Mouse (Mus musculus) monocyte, adult 5-6 weeks (primary cell): ENCODE measurements around the gene Slco2a1. TPM values are rescaled to one million over a fixed set of nuclear protein-coding genes. Genes with fewer than 3 reads are reported as not detected.

Experiments
- ATAC-seq: fragments of 153-309, 156-312 bp; replicated peaks from 2 replicates; pipeline ENCODE4 v1.8.0; 2017; ENCODE audit warnings: mild to moderate bottlenecking; ENCODE audit not compliant: low TSS enrichment, insufficient number of reproducible peaks, severe bottlenecking, poor library complexity, low FRiP score
- total RNA-seq: library from RNA; stranded (forward); fragments of 200-1000, 200-491, 200-594 nt; gene quantifications from 3 replicates; pipeline ENCODE4 v1.2.3, GENCODE M21; 2017

Slco2a1 gene
- total RNA-seq, 1 experiment from 2014 or later, result not detected

DNA sequence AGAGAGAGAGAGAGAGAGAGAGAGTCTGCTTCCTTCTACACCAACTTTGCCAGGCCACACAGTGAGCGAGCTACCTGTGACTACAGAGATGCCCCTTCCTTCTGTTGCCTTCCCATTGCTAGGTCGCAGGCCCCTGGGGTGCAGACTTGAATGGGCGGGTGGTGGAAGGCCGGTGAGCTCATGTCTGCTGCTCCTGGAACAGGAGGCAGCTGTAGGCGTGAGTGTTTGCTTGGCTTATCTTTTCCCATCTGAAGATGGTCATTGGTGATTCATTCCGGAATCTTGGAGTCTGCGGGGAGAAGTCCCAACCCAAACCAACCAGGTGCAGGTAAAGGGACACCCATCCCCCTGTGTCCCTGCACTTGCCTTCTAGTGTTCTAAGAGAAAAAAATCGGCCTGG lies 40.5 kb downstream of the Slco2a1 start:
- no peak for ATAC-seq

DNA sequence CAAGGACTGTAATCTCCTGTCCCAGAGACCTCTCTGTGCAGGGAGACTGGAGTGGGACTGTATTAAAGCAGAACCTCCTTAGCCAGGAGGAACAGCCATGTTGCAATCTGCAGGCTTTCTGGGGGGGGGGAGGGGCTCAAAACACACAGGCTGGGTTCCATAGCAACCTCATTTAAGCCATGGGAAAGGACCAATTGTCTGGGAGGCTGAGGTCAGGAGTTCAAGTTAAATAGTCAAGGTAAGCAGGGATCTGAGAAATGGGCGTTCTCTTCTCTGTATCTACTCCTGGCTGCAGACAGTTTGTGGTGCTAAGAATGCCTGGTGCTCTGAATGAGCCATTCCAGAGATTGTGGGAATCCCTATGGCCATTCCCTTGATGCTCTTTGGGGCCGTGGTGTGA lies 41.5 kb downstream of the Slco2a1 start:
- no peak for ATAC-seq

DNA sequence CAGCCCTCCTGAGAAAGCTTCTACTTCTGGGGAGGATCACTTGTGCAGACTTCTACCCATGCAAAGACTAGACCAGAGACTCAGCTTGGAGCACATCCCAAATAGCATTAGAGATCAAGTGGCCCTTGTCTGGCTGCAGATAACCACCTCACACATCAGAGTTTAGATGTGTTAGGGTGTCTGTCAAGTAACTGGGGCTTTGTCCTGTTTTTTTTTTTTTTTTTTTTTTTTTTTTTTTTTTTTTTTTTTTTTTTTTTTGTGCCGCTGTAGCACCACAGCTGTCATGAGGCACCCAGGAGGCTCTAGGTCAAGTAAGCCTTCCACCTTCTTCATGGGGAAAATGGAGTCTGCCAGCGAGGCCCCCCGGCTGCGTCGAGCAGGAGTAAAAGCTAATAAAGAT lies 42.7 kb downstream of the Slco2a1 start:
- ATAC-seq, result no peak

DNA sequence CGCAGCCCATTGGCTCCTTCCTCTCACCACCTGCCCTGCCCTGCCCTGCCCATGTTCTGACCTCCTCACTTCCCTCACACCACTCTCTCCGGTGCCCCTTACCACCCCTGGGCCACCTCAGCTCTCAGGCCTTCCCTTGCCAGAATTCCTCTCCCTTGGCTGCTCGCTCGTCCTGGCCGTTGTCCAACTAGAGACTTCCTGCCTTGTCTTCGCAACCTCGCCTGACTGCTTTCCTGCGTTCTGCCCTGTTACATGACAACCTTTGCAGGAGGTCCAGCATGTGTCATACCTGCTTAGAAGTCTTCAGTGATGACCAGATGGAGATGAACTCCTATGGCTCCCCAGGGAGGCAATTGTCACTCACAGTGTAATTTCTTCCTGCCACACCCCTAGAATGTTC lies 43.7 kb downstream of the Slco2a1 start:
- ATAC-seq, result no peak

DNA sequence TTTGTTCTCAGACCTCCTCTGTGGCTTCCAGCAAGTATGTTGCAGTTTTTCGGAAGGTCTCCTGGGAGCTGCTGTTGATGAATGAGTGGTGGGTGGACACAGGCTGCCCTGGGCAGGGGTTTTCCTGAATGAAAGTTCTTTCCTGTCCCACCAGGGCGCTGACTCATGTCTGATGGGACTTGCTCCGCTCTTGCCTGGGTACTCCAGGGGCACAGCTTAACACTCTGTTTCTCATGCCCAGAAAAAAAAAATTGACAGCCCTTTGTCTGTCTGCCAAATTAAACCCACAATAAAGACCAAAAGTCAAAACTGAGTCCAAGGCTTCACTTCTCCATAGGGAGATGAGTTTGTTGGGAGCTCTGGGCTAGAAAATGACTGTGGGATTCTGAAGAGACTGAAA lies 44.9 kb downstream of the Slco2a1 start:
- no peak for ATAC-seq

DNA sequence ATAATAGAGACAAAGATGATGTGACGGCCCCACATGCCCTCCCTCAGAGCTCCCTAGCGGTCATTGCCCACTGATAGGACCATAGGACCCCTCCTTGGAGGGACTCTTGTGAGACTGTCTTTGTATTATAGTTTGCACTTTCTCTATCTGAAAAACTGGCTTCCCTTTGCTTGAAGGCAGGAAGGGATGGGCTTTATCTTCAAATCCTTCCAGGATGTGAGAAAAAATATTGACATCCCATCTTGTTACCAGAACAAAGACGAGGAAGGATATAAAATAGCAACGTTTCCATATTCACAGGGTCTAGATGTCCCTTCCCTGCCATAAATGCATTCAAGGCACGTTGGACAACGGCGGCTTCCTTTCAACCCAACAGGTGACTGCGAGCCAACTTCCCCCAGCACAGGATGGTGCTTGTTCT lies 48.5 kb downstream of the Slco2a1 start:
- ATAC-seq, result no peak

DNA sequence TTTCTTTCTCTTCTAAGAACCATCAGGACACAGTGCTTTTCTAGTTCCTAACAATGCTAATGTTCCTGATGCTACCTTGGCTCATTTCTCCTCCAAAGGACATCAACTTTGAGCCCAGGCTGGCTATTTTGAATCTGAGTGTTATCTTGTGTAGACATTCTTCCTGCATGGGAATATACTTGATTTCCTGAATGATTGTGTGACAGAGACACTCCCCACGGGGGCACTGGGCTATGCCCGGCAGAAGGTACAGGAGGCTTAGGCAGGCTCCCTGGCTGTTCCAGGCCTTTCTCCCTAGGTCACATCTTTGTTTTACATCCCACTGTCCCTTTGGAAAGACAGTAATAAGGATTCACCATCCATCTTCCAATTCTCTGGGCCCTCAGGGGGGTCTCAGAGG lies 49.8 kb downstream of the Slco2a1 start:
- no peak for ATAC-seq

DNA sequence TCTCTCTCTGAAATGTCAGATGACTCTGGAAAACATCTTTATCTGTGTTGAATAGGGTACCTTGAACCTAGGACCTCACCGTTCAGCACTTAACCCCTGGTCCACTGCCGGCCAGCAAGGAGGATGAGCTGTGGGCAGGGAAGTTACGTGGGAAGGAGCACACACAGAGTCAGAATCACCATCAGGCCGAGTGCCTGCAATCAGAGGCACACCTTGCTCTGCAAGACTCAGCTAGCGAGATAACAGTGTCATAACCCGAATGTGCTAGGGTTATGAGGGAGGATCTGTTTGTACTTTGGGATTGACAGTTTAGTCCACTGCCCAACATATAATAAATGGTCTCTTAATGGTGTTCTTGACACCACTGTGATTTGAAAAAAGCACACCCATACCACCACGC lies 50.2 kb downstream of the Slco2a1 start:
- ATAC-seq, result no peak

DNA sequence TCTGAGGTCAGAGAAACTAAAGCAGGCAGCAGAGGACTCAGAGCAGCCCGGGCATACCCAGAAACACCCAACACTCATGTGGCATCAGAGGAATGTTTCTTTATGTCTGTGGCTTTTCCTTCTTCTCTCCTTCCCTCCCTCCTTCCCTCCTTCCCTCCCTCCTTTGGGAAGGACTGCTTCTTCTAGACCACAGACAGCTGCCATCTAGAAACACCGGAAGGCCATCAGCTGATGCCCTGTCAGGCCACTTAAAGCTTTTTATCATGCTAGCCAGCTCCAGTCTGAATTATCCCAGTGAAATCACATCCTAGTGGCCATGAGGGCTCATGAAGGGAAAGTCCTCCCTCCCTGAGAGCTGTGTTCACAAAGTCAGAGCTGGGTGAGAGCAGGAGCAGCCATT lies 52.1 kb downstream of the Slco2a1 start:
- ATAC-seq, result no peak

DNA sequence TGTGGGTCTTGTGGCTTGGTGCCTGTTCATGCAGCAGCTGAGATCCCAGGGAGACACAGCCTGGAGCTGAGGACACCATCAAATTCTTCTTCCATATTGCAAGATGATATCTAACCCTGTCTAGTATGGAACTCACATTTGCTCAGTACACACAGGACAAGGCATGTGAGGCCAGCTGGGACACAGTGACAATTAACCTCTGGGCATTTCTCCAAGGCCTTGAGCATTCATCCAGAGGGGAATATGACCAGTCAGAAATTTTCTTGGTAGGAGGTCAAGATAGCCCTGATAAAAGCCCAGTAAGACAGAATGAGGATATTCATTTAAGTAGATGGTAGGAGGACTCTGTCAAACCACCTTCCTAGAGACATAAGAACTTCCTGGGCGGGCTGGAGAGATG lies 56.9 kb downstream of the Slco2a1 start:
- no peak for ATAC-seq

DNA sequence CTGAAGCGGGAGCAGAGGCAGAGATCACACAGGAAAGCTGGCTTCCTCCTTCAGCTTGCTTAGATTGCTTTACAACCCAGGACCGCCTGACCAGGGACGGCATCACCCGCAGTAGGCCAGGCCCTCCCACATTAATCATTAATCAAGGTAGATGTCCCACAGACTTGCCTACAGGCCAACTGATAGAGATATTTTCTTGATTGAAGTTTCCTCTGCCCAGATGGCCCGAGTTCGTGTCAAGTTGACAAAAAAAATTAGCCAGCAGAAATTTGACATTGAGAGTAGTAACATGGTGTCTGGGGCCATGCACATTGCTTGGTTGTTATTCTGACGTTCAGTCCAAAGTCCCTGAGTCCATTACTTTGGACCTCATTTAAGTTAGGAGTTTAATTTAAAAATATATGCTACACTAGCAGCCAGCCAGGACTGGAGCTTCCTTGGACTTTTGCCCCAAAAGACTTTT lies 60.6 kb downstream of the Slco2a1 start:
- ATAC-seq, result no peak

DNA sequence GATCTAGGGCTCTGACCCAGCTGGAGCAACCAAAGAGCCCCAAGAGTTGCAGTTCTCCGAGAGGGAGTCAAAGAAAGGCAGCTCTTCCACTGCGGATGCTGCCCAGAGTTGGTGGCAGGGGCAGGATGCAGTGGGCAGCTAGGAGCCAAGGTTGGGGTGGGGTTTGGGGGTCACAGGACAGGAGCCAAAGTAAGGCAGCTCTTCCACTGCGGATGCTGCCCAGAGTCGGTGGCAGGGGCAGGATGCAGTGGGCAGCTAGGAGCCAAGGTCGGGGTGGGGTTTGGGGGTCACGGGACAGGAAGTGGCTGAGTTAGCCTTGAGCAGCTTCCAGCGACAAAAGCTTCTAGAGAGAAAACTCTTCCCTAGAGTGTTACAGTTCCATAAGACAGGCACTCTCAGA lies 65.3 kb downstream of the Slco2a1 start:
- ATAC-seq, result no peak

DNA sequence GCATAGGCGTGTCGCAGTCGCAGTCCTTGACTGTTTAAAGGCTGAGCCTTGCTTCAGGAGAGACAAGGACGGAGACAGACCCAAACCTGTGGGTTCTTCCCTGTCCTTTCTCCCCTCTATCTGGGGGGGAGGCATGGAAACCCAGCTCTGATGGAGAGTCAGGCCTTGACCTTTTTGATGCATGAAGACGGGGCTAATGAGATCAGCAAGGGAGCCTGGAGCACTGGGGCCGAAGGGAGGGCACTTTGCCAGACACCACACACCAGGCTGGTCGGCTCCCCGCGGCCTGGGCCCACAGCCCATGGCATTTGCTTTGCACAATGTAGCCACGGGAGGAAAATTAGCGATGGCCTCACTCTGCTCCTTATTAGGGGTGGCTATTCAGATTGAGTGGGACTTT lies 66.5 kb downstream of the Slco2a1 start:
- ATAC-seq, result no peak

DNA sequence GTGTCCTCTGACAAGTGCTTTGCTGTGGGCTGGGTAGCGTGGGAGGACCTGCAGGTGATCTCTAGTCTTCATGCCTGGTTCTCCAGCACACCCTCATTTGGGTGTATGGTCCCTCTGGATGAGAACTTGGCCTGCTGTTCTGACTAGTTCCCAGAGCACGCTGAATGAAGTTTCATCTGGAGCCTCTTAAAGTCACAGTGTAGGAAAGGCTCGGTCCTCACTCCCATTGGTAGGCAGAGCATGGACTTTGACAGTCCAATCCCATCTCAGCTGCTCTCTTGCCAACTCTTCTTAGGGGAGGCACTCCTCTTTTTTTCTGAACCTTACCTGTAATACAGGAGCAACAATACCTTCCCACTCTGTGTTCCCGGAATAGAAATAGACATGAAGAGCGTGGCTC lies 67.7 kb downstream of the Slco2a1 start:
- ATAC-seq, result no peak

DNA sequence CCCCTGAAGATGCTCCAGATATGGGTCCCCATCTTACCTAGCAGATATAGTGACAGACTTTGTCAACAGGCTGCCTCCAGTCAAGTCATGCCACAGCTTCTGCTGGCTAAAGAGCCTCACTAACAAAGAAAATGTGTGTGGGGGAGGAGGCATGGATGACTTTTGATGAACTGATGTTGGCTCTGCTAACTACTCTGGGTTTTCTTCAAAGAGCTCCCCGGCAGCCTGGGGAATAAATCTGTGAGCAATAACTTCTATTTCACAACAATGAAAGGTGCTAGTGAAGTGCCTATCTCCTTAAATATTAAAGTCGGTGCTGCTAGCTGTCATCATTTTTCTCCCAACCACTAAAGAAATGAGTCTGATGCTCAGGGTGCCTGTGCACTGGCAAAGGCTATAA lies 72.0 kb downstream of the Slco2a1 start:
- no peak for ATAC-seq

DNA sequence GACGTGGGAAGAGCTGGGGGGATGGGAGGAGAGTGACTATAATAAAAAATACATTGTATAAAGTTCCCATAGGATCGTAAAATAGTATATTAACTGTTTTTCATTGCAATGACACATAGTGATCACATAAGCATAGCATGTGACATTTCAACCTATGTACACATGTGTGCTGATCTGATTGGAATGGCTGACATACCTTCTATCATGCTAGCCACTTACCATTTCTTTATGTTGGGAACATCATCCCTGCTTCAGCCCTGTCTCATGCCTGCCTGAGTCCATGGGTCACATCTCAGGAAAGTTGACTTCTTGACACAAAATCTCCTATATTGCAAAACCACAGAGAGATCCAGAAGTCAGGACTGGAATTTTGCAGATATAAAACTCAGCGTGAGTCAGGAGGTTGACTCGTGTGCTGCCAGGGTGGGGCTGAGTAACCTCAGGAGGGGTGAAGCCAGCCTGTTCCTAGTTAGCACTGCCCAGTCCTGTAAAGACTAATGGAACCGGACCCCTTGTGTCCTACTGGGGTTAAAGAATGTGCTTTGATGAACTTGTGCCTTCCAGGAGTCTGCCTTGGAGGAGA lies 73.0 kb downstream of the Slco2a1 start:
- ATAC-seq, result no peak

DNA sequence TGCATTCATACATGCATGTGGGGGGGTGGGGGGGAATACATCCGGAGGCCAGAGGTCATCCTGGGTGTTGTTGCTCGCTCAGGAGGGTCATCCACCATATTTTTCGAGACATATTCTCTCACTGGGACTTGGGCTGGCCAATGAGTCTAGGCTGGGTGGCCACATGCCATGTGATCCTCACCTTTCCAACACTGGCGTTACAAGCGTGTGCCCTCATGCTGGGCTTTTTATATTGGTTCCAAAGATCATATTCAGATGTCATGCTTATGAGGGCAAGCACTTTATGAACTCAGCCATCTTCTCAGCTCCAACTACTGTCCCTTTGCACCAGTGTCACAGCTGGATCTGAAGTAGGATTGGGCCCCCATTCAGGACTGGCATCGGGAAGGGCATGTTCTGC lies 75.1 kb downstream of the Slco2a1 start:
- ATAC-seq, result no peak

DNA sequence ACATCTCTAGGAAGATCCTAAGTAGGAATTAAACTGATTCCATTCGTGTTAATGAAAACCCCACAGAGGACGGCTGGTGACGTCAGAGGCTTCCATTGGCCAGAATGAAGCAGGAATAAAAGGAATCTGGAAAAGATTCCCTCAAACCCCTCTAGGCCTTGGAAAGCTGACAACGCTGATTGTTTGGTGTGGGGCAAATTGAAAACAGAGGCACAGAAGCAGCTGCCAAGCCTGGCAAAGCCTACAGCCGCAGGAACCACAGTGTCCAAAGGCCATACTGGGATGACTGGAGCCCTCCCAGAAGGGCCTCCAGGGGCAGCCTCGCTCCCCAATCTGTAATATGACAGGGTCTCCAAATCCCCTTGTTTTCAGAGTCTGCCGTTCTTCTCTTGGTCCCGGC lies 78.3 kb downstream of the Slco2a1 start:
- no peak for ATAC-seq

DNA sequence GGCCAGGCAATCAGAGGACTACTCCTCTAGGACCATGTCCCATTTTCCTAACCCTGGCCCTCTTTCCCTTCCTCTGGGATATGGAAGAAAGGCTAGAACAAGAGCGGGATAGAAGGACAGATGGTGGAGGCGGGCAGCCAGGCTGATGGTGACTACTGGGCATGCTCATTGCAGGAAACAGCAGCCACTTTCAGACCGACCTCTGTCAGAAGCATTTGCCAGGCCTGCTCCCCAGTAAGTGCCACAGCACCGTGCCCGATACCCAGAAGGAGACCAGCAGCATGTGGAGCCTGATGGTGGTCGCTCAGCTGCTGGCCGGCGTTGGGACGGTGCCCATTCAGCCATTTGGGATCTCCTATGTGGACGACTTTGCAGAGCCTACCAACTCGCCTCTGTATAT lies 79.1 kb downstream of the Slco2a1 start:
- ATAC-seq, result no peak

DNA sequence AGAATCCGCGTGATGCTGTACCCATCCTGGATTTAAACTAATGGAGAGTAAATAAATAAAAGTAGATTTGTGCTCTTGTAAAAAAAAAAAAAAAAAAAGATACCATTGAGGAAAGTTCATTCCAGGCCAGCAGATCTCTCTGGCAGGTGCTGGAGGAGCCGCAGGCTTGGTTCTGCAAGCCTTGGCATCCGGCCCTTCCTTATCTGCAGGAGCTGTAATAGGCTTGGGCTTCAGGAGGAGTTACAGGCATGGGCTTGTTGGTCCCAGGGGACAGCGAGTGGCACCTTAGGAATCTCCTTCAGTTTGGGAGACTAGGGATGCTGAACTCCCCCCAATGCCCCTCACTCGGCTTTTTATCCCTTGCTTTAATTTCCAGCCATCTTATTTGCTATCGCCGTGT lies 80.3 kb downstream of the Slco2a1 start:
- ATAC-seq, result no peak

DNA sequence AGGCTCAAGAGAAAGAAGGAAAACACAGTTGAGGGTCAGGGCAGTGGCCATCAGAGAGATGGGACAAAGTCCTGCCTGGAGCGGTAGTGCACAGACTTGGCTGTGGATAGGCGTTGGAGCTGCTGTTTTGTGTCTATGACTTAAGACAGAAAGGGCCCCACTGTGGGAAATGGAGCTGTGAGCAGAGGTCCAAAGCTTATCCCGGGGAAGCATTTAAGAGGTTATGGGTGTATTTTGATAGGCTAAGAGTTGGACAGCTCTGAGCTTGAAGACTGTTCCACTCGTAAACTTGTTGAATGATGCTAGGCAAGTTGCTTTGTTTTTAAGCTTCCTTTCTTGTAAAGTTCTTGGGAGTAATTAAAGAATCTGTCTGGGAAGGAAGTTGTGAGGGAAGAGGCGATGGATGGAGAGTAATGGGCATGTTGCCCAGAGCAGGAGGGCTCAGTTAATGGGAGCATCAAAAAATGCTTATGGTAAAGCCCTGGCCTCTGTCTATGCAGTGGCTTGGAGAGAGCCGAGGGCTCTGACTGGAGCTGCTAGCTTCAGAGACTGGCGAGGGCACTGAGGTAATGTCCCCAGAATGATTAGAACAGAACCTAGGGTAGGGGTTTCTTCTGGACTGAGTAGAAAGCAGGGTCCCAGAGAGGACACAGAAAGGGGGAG lies 83.2 kb downstream of the Slco2a1 start:
- no peak for ATAC-seq
